Mouse (Mus musculus): ENCODE measurements around the gene C530025M09Rik.

DNA sequence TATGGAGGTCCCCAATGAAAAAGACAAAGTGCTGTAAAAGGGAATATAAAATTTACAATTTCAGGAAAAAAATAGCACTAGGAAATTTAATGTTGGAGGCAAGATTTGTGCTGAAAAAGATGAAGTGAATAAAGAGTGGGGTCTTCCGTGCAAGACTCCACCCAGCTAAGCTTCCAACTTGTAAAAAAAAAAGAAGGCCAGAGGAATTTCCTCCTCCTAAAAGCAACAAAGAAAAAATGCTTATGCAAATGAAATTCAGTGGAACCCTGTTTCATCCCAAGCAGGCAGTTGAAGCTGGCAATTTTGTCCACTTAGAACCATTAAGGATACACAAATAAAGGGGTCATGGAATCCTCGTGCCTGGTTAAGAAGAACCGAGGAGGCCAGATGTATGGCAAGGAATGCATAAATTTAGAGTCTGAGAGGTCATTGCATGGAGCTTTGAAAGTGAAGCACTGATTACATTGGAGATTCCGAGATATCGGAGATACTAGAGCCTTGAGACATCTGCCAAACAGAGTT is 35.0 kb upstream of the C530025M09Rik start:
- TF ChIP-seq CTCF (IDR thresholded peaks at IDR 0.05; ENCODE audit: insufficient read depth, low read depth, low read length) = no peak
- no peak for TF ChIP-seq POLR2A (IDR thresholded peaks at IDR 0.05; ENCODE audit: insufficient read depth, low read depth, low read length)

Measured in olfactory bulb, adult 2 months (tissue).